Mouse (Mus musculus): ENCODE results near the gene Npff. TPM values are rescaled to one million over a fixed set of nuclear protein-coding genes. Genes with fewer than 3 reads are reported as not detected.
A peak's percentile ranks its signal among the peaks of the same experiment; 100 is the strongest.

Gene Npff
- polyA plus RNA-seq, 1 experiment from 2014 or later, result 5.4 TPM

DNA sequence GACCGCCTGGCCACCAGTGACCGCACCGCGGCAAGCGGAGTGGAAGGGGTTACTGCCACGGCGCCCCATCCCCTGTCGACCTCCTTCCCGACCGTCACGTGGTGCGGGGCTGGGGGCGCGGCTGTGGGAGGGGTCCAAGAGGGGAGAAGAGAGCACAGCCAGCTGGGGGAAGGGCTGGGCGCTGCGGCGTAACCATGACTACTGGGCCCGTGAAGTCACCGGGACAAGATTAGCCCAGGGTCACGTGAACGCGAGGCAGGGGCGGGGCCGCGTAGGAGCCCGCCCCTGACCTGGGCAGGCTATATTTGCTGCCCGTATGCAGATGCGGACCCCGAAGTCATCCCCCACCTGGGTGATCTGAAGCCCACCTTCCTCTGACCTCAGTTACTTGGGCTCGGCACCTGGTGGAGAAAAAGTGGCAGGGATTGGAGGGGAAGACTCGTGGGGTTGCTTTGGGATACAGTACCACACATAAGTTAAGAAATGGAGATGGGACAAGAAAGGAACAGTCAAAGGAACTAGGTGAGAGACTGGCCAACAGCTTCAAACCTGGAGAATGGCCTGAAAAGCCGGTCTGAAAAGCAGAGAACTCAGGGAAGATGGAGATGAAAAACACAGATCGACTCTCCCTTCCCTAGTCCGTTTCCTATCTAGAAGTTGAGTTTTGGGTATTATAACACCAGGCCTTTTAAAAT lies 14.0 kb downstream of the Npff start:
- Histone ChIP-seq H3K27ac (peak overlapping the region; percentile 68), H3K9me3 (no peaks in the 10 kb centered on the region), H3K4me1 (peaks cover 28% of the 10 kb centered on the region), H3K36me3 (no peaks in the 10 kb centered on the region), H3K4me3 (peak overlapping the region; percentile 62), H3K4me2 (peak overlapping the region; percentile 94), H3K9ac (peak overlapping the region; percentile 50), H3K27me3 (no peaks in the 10 kb centered on the region)
- 4% methylated on average over 34 of the region's 34 CpGs for WGBS
- peak; percentile 96 for ATAC-seq (ENCODE audit: borderline replicate concordance, extremely low read depth, low FRiP score, low TSS enrichment)

DNA sequence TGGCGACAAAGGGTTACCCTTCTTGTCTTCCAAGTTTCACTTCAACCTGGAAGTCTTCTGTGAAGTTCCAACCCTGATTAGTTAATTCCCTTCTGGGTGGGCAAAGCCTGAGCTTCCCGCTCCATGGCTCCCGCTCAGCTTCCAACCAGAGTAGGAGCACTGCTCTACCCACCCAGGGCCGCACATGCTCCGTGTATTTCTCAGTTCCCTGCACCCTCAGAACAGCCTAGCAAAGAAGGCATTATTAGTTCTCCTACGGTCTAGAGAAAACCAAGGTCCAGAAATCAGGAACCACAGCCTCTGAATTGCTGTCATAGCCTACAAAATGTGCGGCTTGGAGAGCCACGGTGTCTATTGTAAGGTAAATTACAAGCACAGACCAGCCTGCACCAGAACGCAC lies 14.6 kb downstream of the Npff start:
- H3K27me3 ChIP-seq, result no peaks in the 10 kb centered on the region
- peak overlapping the region; percentile 94 for H3K4me2 ChIP-seq
- H3K4me3 ChIP-seq, result peak overlapping the region; percentile 62
- whole genome bisulfite sequencing, result 4% methylated on average over 9 of the region's 9 CpGs
- peaks cover 29% of the 10 kb centered on the region for H3K4me1 ChIP-seq
- peak overlapping the region; percentile 68 for H3K27ac ChIP-seq
- no peaks in the 10 kb centered on the region for H3K9me3 ChIP-seq
- H3K9ac ChIP-seq, result peak overlapping the region; percentile 50
- peak; percentile 26; the same call in 1 of the 2 replicates for ATAC-seq (ENCODE audit: borderline replicate concordance, extremely low read depth, low FRiP score, low TSS enrichment)
- peaks cover under 1% of the 10 kb centered on the region; the same call in 1 of the 2 replicates for H3K36me3 ChIP-seq

DNA sequence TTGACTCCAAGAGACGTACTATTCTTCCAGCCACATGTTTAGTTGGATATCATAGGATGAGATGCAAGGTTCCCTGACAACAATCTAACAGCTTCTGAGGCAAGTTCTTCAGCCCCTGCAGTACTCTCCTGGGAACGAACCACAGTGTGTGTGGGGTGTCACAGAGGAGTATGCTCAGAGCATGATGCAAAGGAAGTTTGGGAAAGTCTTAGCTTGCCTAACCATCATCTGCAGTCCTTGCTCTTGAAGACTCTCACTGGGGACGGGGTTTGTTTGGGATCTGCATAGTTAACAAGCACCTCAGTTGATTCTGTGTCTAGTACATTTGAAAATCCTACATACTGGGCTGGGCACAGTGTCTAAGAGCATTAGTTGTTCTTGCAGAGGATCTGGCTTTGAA lies 16.4 kb downstream of the Npff start:
- Histone ChIP-seq H3K36me3 (peaks cover 17% of the 10 kb centered on the region), H3K4me3 (no peak overlapping the region), H3K4me1 (peaks cover 32% of the 10 kb centered on the region), H3K9me3 (no peaks in the 10 kb centered on the region), H3K27me3 (no peaks in the 10 kb centered on the region), H3K4me2 (no peak overlapping the region), H3K27ac (no peak overlapping the region), H3K9ac (no peak overlapping the region)
- 80% methylated on average over 3 of the region's 3 CpGs for WGBS
- no peak for ATAC-seq (ENCODE audit: borderline replicate concordance, extremely low read depth, low FRiP score, low TSS enrichment)

DNA sequence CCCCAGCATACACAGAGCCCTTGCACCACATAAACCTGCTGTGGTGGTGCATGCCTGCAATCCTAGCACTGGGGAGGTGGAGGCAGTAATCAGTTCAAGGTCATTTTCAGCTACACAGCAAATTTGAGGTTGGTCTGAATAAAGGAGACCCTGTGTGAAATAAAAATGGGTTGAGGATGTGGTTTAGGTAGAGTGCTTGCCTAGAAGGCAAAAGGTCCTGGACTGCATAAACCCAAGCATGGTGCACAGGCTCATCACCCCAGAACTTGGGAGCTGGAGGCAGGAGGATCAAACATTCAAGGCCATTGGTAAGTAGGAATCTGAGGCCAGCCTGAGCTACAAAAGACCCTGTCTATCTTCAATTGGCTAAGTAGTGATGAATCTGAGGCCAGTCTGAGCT lies 17.2 kb downstream of the Npff start:
- Histone ChIP-seq H3K4me1 (peaks cover 32% of the 10 kb centered on the region), H3K27me3 (no peaks in the 10 kb centered on the region)
- ATAC-seq (ENCODE audit: borderline replicate concordance, extremely low read depth, low FRiP score, low TSS enrichment), result no peak

DNA sequence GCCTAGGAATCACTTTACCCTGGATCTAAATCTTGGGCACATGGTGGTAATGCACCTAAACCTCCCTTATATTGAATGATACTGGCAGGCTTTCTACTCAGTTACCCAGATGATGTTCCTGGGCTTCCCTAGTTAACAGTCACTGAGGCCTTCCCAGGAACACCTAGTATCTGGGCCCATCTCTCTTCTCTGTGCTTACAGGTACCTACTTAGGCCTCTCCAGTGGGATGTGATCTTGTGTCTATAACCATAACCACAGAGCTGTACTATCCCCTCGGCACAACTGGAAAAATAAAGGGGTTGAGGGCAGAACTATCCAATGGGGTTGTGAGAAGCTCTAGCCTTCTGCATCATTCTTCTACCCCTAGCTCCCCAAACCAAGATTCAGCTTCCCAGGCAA lies 17.9 kb downstream of the Npff start:
- H3K36me3 ChIP-seq, result peaks cover 31% of the 10 kb centered on the region
- no peak overlapping the region for H3K9ac ChIP-seq
- WGBS, result 88% methylated on average over 1 of the region's 1 CpGs
- no peaks in the 10 kb centered on the region for H3K9me3 ChIP-seq
- H3K4me1 ChIP-seq, result peaks cover 26% of the 10 kb centered on the region
- H3K4me3 ChIP-seq, result no peak overlapping the region
- H3K27ac ChIP-seq, result no peak overlapping the region
- H3K4me2 ChIP-seq, result no peak overlapping the region
- H3K27me3 ChIP-seq, result no peaks in the 10 kb centered on the region
- no peak for ATAC-seq (ENCODE audit: borderline replicate concordance, extremely low read depth, low FRiP score, low TSS enrichment)

More for the DNA sequence above, 17.2 kb downstream of the Npff start:
- H3K4me3 ChIP-seq, result no peak overlapping the region
- H3K9me3 ChIP-seq, result no peaks in the 10 kb centered on the region
- H3K4me2 ChIP-seq, result no peak overlapping the region
- no peak overlapping the region for H3K27ac ChIP-seq
- peaks cover 24% of the 10 kb centered on the region for H3K36me3 ChIP-seq
- no peak overlapping the region for H3K9ac ChIP-seq

DNA sequence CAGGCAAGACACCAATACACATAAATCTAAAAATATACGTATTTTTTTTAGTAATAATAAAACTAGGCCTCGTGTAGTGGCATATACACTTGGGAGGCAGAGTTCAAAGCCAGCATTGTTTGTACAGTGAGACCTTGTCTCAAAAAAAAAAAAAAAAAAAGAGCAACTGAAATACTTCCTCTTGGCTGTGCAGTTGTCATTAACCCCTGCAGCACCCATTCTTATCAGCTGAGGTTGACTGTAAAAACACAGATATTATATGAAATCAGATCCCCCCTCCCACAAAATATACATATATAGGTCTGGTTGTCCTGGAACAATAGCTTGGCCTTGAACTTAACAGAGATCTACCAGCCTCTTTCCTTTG lies 18.3 kb downstream of the Npff start:
- Histone ChIP-seq H3K9ac (no peak overlapping the region), H3K27me3 (no peaks in the 10 kb centered on the region), H3K36me3 (peaks cover 36% of the 10 kb centered on the region), H3K4me2 (no peak overlapping the region), H3K9me3 (no peaks in the 10 kb centered on the region), H3K27ac (0 out of 2 replicates have a peak overlapping the region, but pooled peaks have one; percentile 2), H3K4me3 (no peak overlapping the region), H3K4me1 (peaks cover 23% of the 10 kb centered on the region)
- WGBS, result 11% methylated on average over 2 of the region's 2 CpGs
- ATAC-seq (ENCODE audit: borderline replicate concordance, extremely low read depth, low FRiP score, low TSS enrichment), result no peak

DNA sequence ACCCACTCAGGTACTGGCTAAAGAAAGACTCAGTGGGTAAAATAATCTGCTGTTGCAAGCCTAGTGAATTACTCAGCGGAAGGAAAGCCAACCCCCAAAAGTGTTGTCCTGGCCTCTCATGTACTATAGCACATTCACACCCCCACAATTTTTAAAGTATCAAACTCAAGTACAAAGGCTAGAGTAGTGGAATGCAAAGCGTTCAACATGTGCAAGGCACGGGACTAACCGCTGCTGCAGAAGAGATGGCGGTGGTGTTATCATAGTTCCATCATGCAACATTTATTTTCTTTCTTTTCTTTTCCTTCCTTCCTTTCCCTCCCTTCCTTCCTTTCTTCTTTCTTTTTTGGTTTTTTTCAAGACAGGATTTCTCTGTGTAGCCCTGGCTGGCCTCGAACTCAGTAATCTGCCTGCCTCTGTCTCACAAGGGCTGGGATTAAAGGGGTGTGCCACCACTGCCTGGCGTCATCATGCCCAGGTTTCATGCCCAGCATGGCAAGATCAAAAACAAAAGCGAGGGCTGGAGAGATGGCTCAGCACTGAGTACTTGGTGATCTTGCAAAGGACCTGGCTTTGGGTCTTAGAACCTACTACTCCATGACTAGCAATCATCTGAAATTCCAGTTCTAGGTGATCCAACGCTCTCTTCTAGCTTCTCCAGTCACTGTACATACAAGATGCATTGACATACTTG lies 18.8 kb downstream of the Npff start:
- Histone ChIP-seq H3K27me3 (no peaks in the 10 kb centered on the region), H3K9me3 (no peaks in the 10 kb centered on the region), H3K4me1 (peaks cover 17% of the 10 kb centered on the region), H3K36me3 (peaks cover 41% of the 10 kb centered on the region), H3K27ac (0 out of 2 replicates have a peak overlapping the region, but pooled peaks have one; percentile 2), H3K9ac (no peak overlapping the region), H3K4me2 (no peak overlapping the region), H3K4me3 (no peak overlapping the region)
- 61% methylated on average over 9 of the region's 9 CpGs for WGBS
- no peak for ATAC-seq (ENCODE audit: borderline replicate concordance, extremely low read depth, low FRiP score, low TSS enrichment)

DNA sequence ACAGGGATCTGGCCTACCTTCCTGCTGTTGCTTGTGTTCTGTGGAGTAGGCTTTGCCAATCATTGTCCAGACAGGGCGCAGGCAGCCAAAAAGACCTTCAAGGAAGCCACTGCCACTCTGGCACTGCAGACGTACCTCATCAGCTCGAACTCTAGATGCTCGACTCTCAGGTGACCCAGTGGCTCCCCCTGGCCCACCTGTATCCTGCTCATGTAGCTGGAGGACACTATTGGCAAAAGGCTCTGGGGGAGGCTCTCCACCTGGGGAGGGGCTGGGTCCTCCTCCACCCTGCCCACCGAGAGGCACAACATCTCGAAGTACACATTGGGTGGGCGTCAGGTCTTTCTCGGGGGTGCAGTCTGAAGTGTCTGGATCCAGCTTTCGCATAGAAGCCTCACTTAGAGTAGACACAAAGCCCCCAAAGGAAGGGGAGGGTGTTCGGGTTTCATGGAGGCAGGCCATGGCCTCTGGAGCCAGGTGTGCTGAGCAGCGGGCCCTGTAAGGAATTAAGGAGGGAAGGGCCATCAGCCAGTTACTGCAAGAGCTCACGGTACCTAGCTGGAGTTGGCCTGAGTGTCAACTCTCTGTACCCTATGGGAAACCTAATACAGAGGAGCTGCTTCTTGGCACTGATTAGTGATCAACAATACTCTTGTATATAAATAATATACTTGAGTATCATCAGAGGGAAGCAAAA lies 19.5 kb downstream of the Npff start:
- no peaks in the 10 kb centered on the region for H3K27me3 ChIP-seq
- no peak overlapping the region for H3K4me3 ChIP-seq
- 60% methylated on average over 12 of the region's 12 CpGs for WGBS
- no peak overlapping the region for H3K27ac ChIP-seq
- no peak overlapping the region for H3K4me2 ChIP-seq
- H3K4me1 ChIP-seq, result peaks cover 14% of the 10 kb centered on the region; the same call in 1 of the 2 replicates
- no peaks in the 10 kb centered on the region for H3K9me3 ChIP-seq
- H3K9ac ChIP-seq, result no peak overlapping the region
- peaks cover 48% of the 10 kb centered on the region for H3K36me3 ChIP-seq
- no peak for ATAC-seq (ENCODE audit: borderline replicate concordance, extremely low read depth, low FRiP score, low TSS enrichment)

DNA sequence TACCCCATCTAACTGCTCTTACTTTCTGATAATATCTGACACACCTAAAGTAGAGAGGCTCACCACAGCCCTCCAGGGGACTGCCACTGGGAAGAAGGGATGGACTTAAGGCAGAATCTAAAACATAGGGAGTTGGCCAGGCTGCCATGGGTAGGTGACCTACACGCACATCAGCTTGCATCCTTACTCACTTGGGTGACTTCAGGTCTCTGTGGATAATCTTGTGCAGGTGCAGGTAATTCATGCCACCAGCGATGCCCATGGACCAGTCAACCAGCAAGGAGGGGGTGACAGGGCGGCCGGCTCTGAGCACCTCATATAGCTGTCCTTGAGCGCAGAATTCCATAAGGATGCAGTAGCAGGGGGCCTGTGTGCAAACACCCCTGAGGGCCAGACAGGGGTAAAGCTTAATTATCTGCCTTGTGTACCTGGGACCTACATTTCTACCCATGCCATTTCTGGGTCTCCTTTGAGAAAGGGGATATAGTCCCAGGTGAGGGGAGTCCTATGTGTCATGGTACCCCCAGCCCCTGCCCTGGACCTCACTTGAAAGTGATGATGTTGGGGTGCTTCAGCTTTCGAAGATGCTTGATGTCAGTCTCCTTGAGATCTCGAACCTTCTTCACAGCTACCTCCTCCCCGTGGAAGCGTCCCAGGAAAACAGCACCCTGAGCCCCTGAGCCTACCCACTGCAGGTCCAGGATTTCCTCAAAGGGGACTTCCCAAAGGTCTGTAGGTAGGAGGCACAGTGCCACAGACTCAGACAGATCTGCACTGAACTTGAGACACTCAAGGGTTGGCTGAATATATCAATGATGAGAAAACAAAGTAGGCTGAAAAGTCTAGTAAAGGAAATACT lies 20.6 kb downstream of the Npff start:
- Histone ChIP-seq H3K27ac (no peak overlapping the region), H3K36me3 (peaks cover 59% of the 10 kb centered on the region)
- 86% methylated on average over 9 of the region's 9 CpGs for WGBS

DNA sequence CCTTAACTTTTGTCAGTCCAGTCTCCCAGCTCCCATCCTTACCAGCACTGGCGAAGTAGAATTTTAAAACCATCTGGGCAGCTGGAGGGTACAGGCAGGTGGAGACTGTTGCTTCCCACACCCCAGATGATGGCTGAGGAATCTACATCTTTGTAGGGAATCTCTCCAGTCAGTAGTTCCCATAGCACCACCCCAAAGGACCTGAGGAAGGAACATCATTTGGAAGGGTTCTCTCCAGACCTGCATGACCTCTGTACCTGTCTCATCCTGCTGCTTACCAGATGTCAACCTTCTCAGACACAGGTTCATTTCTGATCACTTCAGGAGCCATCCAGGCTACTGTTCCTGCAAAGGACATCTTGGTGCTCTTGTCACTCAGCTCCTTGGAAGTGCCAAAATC lies 21.3 kb downstream of the Npff start, which contains the start of gene Gm10337:
TSS of gene Gm10337 (plus strand) at position 276 of the 400 bp plus-strand sequence.
- H3K4me2 ChIP-seq, result no peak within 1 kb of the TSS
- H3K9ac ChIP-seq, result no peak within 1 kb of the TSS
- no peak within 1 kb of the TSS for H3K27ac ChIP-seq
- no peaks in the 10 kb centered on the region for H3K9me3 ChIP-seq
- H3K4me1 ChIP-seq, result peaks cover 10% of the 10 kb centered on the region; the same call in 1 of the 2 replicates
- H3K4me3 ChIP-seq, result no peak within 1 kb of the TSS
- H3K27me3 ChIP-seq, result no peaks in the 10 kb centered on the region
- ATAC-seq (ENCODE audit: borderline replicate concordance, extremely low read depth, low FRiP score, low TSS enrichment), result no peak
- 84% methylated on average over 1 of the region's 1 CpGs for WGBS
- H3K36me3 ChIP-seq, result peaks cover 64% of the 10 kb centered on the region

More for the DNA sequence above, 20.6 kb downstream of the Npff start:
- H3K4me2 ChIP-seq, result no peak overlapping the region
- H3K27me3 ChIP-seq, result no peaks in the 10 kb centered on the region
- H3K4me1 ChIP-seq, result peaks cover 10% of the 10 kb centered on the region; the same call in 1 of the 2 replicates
- no peaks in the 10 kb centered on the region for H3K9me3 ChIP-seq
- H3K9ac ChIP-seq, result no peak overlapping the region
- H3K4me3 ChIP-seq, result no peak overlapping the region
- no peak for ATAC-seq (ENCODE audit: borderline replicate concordance, extremely low read depth, low FRiP score, low TSS enrichment)

DNA sequence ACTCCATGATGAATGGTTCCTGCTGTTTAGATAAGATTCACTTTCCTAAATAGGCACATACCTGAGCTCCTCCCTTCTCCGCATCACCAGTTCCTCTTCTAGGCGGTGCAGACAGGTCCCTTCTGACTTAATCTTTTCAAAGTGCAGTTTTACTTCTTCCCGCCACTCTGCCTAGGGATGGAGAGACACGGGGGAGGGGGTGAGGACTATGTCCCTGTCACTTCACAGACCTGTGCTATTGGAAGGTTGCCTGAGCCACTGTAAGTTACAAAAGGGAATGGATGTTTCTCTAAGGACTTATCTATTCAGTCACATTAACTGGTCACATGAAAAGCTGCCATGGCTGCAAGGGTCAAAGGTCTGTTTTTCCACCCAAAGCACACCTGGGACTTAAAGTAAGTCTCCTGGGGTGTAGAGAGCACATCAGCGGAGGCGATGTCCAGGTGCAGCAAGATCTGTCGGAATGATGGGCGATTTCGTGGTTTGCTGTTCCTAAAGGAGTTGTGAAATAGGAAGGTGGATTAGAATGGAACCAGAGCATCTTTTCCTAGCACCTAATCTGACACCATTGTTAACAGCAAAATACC lies 22.4 kb downstream of the Npff start:
- ATAC-seq (ENCODE audit: borderline replicate concordance, extremely low read depth, low FRiP score, low TSS enrichment), result no peak
- WGBS, result 70% methylated on average over 9 of the region's 9 CpGs
- H3K9me3 ChIP-seq, result no peaks in the 10 kb centered on the region

More for the DNA sequence above, 22.4 kb downstream of the Npff start:
- peaks cover 10% of the 10 kb centered on the region; the same call in 1 of the 2 replicates for H3K4me1 ChIP-seq
- no peaks in the 10 kb centered on the region for H3K27me3 ChIP-seq
- peaks cover 75% of the 10 kb centered on the region for H3K36me3 ChIP-seq
- no peak overlapping the region for H3K9ac ChIP-seq
- no peak overlapping the region for H3K4me2 ChIP-seq
- H3K4me3 ChIP-seq, result no peak overlapping the region
- no peak overlapping the region for H3K27ac ChIP-seq

Measured in lung, embryonic 15.5 days (tissue).